Mouse (Mus musculus) layer of hippocampus, adult 11-12 months (tissue): ENCODE data around the gene Tpmt.

ENCODE experiments used
- DNase-seq: peaks from one replicate; pipeline ENCODE4 v3.0.0; 2022; ENCODE audit warnings: low spot score

Tpmt gene

GRCm38 (mm10) chr13:47044617-47044947 lies at the start of gene Tpmt:
Gene Tpmt, minus strand, starts transcription at chr13:47044737.
- DNase-seq: no peak

DNA sequence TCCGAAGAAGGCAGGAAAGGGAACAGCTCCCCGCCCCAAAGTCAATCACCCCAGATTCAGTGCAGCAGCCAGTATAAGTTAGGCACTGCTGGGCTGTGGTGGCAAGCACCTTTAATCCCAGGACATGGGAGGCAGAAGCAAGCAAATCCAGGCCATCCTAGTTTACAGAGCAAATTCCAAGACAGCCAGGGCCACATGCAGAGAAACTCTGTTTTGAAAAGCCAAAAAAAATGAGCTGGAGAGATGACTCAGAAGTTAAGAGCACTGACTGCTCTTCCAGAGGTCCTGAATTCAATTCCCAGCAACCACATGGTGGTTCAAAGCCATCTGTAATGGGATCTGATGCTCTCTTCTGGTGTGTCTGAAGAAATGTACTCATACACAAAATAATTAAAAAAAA lies 49.3 kb upstream of the Tpmt start:
- no peak for DNase-seq

- DNase-seq: no peak
These were observed 44.7 kb upstream of the Tpmt start for GRCm38 (mm10) chr13:47089271-47089670.

DNA sequence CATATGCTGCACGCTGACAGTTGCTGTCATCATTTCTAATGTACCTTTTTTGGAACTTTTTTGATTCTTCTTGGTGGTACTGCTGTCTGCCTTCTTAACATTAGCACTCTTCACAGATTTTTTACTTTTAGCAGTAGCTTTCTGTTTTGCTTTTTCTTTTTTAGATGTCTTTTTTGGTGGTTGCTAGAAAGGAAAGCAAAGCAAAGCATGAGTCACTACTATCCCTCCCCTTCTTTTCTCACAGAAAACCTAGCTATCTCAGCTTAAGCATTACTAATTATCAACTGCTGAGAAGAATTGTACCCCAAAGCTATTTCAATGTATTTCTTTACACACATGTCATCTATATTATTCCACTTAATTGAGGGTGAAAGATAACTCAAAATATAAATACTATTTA lies 43.9 kb upstream of the Tpmt start:
- DNase-seq: no peak

DNA sequence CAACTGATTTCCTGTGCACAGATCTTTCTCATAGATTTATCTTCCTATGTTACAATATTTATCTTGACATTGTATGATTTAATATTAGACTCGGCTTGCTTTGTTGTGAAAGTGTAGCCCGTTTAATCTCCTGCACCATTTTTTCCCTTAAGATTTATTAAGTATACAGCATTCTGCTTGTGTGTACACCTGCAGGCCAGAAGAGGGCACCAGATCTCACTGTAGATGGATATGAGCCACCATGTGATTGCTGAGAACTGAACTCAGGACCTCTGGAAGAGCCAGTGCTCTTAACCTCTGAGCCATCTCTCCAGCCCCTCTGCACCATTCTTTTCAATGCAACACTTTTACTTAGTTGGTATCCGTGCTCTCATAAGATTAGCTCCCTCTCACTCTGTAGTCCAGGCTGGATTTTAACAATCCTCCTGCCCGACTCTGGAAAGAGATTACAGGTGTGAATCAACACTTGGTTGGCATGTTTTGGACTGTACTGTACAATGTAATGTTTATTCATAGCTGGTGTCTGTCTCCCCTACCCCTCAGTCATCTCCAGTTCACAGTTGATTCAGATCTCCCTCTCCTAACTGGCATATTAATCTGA lies 36.5 kb upstream of the Tpmt start:
- DNase-seq: no peak

DNA sequence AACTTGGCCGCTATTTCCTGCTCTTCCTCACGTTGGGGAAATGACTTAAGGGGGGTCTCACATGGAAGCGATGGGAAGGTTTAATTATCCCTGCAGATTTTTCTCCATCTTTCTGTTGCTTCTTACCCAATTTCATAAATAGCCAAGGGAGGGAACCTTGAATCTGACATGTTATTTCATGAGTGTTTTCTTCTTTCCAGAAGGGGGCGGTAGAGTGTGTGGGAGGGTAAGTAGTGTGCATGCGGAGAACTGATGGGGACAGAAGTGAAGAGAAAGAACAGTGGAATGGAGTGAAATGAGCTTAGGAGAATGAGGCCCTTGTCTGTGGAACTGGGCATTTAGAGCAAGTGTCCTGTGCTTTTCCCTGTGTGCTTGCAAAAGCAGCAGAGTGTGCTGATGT lies 34.3 kb upstream of the Tpmt start:
- DNase-seq: no peak

GRCm38 (mm10) chr13:47077367-47077766 lies 32.8 kb upstream of the Tpmt start:
- DNase-seq: no peak

DNA sequence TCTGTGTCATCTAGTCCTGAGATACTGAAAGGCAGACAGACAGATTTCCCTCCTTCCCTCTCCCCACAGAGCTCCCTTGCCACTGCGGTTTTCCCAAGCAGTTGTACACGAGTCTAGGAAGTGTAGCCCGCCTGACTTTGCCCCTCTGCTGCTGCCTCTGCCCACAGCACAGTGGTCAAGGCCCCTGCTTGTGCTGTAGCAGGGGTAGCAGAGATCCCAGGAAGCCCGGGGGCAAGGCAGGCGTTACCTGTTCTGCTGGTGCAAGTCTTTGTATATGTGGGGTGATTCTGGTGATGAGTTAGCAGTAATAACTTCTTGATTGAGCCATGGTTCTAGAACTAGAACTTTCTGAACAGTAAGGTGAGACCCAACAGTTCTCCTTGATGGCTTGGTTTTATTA lies 31.6 kb upstream of the Tpmt start:
- no peak for DNase-seq

GRCm38 (mm10) chr13:47072484-47072883 lies 27.9 kb upstream of the Tpmt start:
- DNase-seq: no peak

DNA sequence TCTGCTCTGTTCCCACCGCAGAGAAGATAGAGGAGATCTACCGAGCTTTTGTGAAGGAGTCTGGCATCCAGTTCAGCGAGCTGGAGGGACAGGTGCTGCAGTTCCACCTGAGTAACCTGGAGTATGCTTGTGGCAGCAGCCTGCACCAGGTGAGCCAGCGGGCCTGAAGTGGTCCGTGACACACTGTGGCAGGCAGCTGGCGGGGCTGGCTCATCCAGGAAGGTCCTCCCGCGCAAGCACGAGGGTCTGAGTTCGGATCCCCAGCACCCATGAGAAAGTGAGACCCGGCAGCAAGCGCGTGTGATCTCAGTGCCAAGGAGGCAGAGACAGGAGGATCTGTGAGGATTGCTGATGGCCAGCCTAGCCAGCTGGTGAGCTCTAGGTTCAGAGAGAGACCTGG lies 27.3 kb upstream of the Tpmt start:
- no peak for DNase-seq

GRCm38 (mm10) chr13:47070329-47071080 lies 26.0 kb upstream of the Tpmt start:
- no peak for DNase-seq

- DNase-seq: no peak
These were observed 22.5 kb upstream of the Tpmt start for GRCm38 (mm10) chr13:47067001-47067400.

DNA sequence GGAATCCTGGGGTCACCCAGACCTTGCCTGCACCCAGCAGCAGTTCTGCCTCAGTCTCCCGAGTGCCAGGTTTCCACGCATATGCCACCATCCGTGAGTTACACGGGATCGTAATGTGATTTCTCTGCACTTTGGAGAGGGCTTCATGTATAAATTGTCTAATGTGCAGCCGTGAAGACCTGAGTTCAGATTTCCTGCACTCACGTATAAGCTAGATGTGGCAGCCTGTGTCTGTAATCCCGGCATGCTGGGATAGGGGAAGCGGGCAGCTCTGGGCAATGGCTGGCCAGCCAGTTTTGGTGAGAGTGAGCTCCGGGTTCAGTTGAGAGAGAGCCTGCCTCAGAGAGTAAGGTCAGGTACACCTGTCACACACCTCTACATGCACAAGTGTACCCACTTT lies 22.0 kb upstream of the Tpmt start:
- no peak for DNase-seq

GRCm38 (mm10) chr13:47063985-47064760 lies 19.6 kb upstream of the Tpmt start:
- no peak for DNase-seq

DNA sequence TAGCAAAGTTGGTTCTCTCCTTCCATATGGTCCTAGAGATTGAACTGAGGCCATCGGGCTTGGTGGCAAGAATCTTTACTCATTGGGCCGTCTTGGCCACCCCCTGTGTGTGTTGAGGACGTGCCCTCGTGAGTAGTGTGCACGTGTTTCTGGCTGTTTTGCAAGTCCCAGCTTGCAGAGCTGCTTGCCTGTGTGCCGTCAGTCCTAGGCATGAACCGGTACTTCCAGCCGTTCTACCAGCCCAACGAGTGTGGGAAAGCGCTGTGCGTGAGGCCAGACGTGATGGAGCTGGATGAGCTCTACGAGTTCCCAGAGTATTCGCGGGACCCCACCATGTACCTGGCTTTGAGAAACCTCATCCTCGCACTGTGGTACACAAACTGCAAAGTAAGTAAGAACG lies 18.2 kb upstream of the Tpmt start:
- DNase-seq: no peak

DNA sequence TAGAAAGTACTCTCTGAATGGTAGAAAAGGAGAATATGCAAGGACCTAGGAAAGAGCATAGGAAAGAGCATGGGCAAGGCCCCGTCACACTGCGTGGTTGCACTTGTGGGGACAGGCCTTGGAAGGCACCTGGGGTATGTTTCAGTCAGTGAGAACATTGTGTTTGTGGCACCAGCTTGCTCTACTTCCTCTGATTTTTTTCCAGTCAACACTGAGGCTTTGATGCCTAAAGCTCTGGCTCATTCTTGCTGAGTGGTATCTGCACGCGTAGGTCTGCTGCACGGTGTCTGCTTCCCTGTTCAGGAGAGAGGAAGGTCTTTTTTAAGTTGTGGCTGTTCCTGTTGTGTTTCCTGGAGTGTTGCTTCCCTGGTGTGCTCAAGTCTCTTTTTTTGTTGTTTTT lies 12.2 kb upstream of the Tpmt start:
- no peak for DNase-seq

DNA sequence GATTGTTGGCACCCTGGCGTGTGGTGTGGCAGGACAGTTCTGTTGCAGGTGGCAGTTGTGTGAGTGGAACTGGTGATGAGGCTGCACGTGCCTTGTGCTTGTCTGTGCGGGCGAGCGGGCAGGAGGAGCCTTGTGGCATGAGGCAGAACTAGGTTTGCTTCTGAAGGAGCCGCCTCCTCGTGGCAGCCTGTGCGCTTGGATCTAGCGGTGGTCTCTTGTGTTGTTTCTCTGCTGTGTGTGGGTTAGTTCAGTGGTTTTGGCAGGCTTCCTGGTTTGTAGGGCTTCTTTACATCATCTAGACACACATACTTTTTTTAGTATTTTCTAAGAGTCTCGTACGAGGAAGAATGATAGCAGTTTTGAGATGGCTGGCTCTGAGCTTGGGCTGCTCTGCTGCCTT lies 11.6 kb upstream of the Tpmt start:
- DNase-seq: peak; percentile 35

DNA sequence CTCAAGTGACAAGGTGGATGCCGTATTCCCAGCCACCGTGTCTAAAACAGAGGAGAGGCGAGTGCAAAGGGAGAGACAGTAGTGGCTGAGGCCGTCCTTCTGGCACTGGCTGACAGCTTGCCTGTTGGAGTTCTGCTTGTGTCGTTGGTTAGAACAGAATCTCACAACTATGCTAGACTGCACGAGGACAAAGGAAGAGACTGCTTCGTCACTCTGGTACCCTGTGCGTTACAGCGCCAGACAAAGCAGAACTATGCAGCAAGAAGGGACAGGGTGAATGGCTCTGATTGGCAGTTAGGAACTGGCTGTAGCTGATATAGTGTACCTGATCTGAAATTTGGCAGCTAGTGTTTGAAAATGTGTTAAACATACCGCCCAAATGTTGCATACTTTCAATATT lies 9.4 kb upstream of the Tpmt start:
- DNase-seq: no peak

- no peak for DNase-seq
These were observed 5.5 kb upstream of the Tpmt start for GRCm38 (mm10) chr13:47050009-47050408.

GRCm38 (mm10) chr13:47047996-47048395 lies 3.5 kb upstream of the Tpmt start:
- no peak for DNase-seq

DNA sequence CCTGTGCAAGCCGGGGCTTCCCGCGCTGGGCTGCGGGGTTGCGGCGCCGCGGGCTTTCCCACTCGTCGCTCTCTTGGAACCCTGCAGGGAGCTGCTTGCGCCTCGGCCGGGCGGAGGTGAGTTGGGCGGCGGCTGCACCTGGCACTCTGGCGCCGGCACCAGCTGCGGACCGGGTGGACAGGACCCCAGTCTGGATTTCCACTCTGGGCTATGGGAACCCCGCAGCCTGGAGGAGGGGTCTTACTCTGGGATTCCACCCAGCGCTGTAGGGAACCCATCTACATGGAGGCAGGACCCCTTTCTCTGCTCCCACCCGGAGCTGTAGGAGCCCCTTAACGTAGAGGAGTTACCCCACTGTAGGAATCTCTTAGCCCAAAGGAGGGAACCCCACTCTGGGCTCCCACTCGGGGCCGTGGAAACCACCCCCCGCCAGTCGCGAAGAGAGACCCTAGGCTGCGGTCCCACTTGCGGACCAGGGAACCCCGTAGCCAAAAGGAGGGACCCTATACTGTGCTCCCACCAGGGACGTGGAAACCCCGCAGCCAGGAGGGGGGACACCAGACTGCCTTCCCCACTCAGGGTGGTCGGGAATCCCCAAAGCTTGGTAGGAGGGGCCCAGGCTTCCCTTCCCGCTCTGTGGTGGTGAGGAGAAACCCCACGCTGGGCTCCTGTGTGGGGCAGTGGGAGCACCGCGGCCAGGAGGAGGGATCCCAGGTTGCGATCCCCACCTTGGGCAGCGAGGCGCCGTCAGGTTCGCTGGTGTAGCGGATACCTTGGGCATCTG lies 512 bp downstream of the Tpmt start:
- DNase-seq: no peak

DNA sequence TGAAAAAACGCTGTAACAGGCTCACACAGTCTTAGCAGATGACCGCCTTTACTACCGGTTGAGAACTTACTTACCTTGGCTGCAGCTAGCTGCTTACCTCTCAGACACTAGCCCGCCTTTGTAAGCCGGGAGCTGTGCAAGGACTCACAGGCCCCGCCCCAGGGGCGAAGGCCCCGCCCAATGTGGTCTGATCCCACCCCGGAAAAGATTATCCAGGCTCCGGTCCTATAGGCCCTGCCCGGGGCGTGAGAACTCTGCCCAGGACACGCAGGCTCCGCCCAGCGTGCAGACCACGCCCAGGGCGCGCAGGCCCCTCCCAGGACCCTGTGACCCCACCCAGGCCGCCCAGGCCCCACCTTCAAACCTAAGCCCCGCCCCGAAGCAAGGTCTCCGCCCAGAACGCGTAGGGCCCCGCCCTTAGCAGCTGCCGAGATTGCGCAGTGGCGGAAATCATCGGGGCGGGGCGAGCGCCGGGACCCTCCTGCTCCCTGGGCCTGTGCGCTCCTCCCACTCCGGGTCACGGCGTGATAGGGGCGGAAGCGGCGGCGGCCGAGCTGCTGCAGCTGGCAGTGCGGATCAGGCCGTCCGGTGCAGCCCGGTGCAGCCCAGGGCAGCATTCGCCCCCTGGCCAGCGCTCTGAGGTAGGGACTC lies 1.4 kb downstream of the Tpmt start, which contains the start of gene Kdm1b:
TSS of gene Kdm1b (plus strand) at position 470 of the 651 bp plus-strand sequence.
- DNase-seq: peak; percentile 98
